Mouse (Mus musculus) spleen, adult 2 months (tissue): Measurements from ENCODE around the gene Erbb4. TPM values are rescaled to one million over a fixed set of nuclear protein-coding genes. Genes with fewer than 3 reads are reported as not detected.

ENCODE experiments used
- DNase-seq, 2 experiments: peaks; one replicate each; pipeline versions ENCODE4 v3.0.0 to v3.0.0-alpha.2; 2012 to 2021; ENCODE audit warnings: low spot score in 2 of 2, low read depth in 1 of 2
- H3K27ac ChIP-seq: fragments of 200-500 bp; 2 replicates; pipeline ENCODE4 v1.5.1; 2012; ENCODE audit warnings: low read length, inconsistent platforms; ENCODE audit not compliant: insufficient read depth
- H3K27me3 ChIP-seq: fragments of 200-500 bp; 2 replicates; pipeline ENCODE4 v1.6.1; 2012; ENCODE audit warnings: mild to moderate bottlenecking, moderate library complexity, low read length, inconsistent platforms; ENCODE audit not compliant: control insufficient read depth, insufficient read depth
- H3K36me3 ChIP-seq: fragments of 200-500 bp; 2 replicates; pipeline ENCODE4 v1.6.1; 2012; ENCODE audit warnings: mild to moderate bottlenecking, low read length, inconsistent platforms; ENCODE audit not compliant: control insufficient read depth, insufficient read depth
- H3K4me1 ChIP-seq: fragments of 200-500 bp; 2 replicates; pipeline ENCODE4 v1.6.1; 2011; ENCODE audit warnings: inconsistent platforms; ENCODE audit not compliant: control insufficient read depth, insufficient read depth, insufficient read length
- H3K4me3 ChIP-seq: fragments of 200-500 bp; 2 replicates; pipeline ENCODE4 v1.5.1; 2011; ENCODE audit warnings: mild to moderate bottlenecking, inconsistent platforms; ENCODE audit not compliant: insufficient read depth, insufficient read length; ENCODE audit errors: extremely low read depth
- CTCF ChIP-seq: fragments of 200-500 bp; IDR thresholded peaks from 2 replicates; pipeline ENCODE4 v1.5.1; 2011; ENCODE audit warnings: mild to moderate bottlenecking, inconsistent platforms; ENCODE audit not compliant: insufficient read depth, insufficient read length, insufficient replicate concordance; ENCODE audit errors: extremely low read depth
- POLR2A ChIP-seq: fragments of 200-500 bp; IDR thresholded peaks from 2 replicates; pipeline ENCODE4 v1.6.1; 2011; ENCODE audit warnings: low read depth, low read length, inconsistent platforms
- WGBS: fragments of 180-500 bp; shearing (Covaris S2); methylation state at CpG from one replicate; pipeline ENCODE4 v1.1.7; 2018; 5-methylcytosine and 5-hydroxymethylcytosine counted together
- polyA plus RNA-seq: library from polyadenylated mRNA; depleted of rRNA; stranded (reverse); fragments of >200 nt; gene quantifications from 2 replicates; pipeline ENCODE4 v1.2.3, GENCODE M21; 2012

Gene Erbb4
- polyA plus RNA-seq, 1 experiment: not detected

- Histone ChIP-seq H3K27ac (no peak overlapping the region), H3K4me3 (no peak overlapping the region), H3K4me1 (no peaks in the 10 kb centered on the region), H3K27me3 (no peaks in the 10 kb centered on the region), H3K36me3 (no peaks in the 10 kb centered on the region)
- TF ChIP-seq CTCF (no peak), POLR2A (no peak)
- no peak for DNase-seq
- 77% methylated on average over 4 of the region's 4 CpGs for WGBS
Measured at GRCm38 (mm10) chr1:68401204-68401603, 706.7 kb downstream of the Erbb4 start.

GRCm38 (mm10) chr1:68371531-68371930 is 736.3 kb downstream of the Erbb4 start:
- Histone ChIP-seq H3K36me3 (no peaks in the 10 kb centered on the region), H3K4me3 (no peak overlapping the region), H3K4me1 (no peaks in the 10 kb centered on the region), H3K27ac (no peak overlapping the region), H3K27me3 (no peaks in the 10 kb centered on the region)
- whole genome bisulfite sequencing: 79% methylated on average over 2 of the region's 2 CpGs
- DNase-seq: no peak
- TF ChIP-seq POLR2A (no peak), CTCF (no peak)

- H3K27ac ChIP-seq: no peak overlapping the region
- 44% methylated on average over 2 of the region's 2 CpGs for WGBS
- no peaks in the 10 kb centered on the region for H3K27me3 ChIP-seq
- no peak for DNase-seq
- H3K36me3 ChIP-seq: no peaks in the 10 kb centered on the region
- H3K4me3 ChIP-seq: no peak overlapping the region
- H3K4me1 ChIP-seq: no peaks in the 10 kb centered on the region
- TF ChIP-seq POLR2A: no peak
- TF ChIP-seq CTCF: no peak
Measured at GRCm38 (mm10) chr1:68333714-68334113, 774.1 kb downstream of the Erbb4 start.

GRCm38 (mm10) chr1:68305813-68306212 is 802.0 kb downstream of the Erbb4 start:
- WGBS: 82% methylated on average over 4 of the region's 4 CpGs
- TF ChIP-seq CTCF (no peak), POLR2A (no peak)
- DNase-seq: no peak

GRCm38 (mm10) chr1:68284443-68284842 is 823.4 kb downstream of the Erbb4 start:
- TF ChIP-seq CTCF (no peak), POLR2A (no peak)
- Histone ChIP-seq H3K4me1 (no peaks in the 10 kb centered on the region), H3K4me3 (no peak overlapping the region), H3K27ac (no peak overlapping the region), H3K27me3 (no peaks in the 10 kb centered on the region), H3K36me3 (no peaks in the 10 kb centered on the region)
- WGBS: 70% methylated on average over 2 of the region's 2 CpGs
- no peak for DNase-seq

More at GRCm38 (mm10) chr1:68305813-68306212, 802.0 kb downstream of the Erbb4 start:
- Histone ChIP-seq H3K27ac (no peak overlapping the region), H3K4me3 (no peak overlapping the region), H3K4me1 (no peaks in the 10 kb centered on the region), H3K27me3 (no peaks in the 10 kb centered on the region), H3K36me3 (no peaks in the 10 kb centered on the region)

GRCm38 (mm10) chr1:68275819-68276218 is 832.0 kb downstream of the Erbb4 start:
- WGBS: 79% methylated on average over 5 of the region's 5 CpGs
- H3K4me3 ChIP-seq: no peak overlapping the region
- no peak overlapping the region for H3K27ac ChIP-seq
- TF ChIP-seq POLR2A: no peak
- no peak for TF ChIP-seq CTCF
- H3K4me1 ChIP-seq: no peaks in the 10 kb centered on the region
- DNase-seq: no peak
- no peaks in the 10 kb centered on the region for H3K27me3 ChIP-seq
- no peaks in the 10 kb centered on the region for H3K36me3 ChIP-seq

- 44% methylated on average over 3 of the region's 3 CpGs for WGBS
- no peak for TF ChIP-seq POLR2A
- TF ChIP-seq CTCF: no peak
- Histone ChIP-seq H3K4me1 (no peaks in the 10 kb centered on the region), H3K4me3 (no peak overlapping the region), H3K27ac (no peak overlapping the region), H3K27me3 (no peaks in the 10 kb centered on the region), H3K36me3 (no peaks in the 10 kb centered on the region)
- DNase-seq: no peak
Measured at GRCm38 (mm10) chr1:68178580-68178979, 929.3 kb downstream of the Erbb4 start.

GRCm38 (mm10) chr1:68155253-68155652 is 952.6 kb downstream of the Erbb4 start:
- no peak for DNase-seq
- Histone ChIP-seq H3K27ac (no peak overlapping the region), H3K4me3 (no peak overlapping the region), H3K4me1 (no peaks in the 10 kb centered on the region), H3K36me3 (no peaks in the 10 kb centered on the region), H3K27me3 (no peaks in the 10 kb centered on the region)
- no peak for TF ChIP-seq CTCF
- TF ChIP-seq POLR2A: no peak
- WGBS: 71% methylated on average over 1 of the region's 1 CpGs
